Mouse (Mus musculus) midbrain, postnatal 0 days (tissue): ENCODE measurements around the gene Gm49486. TPM values are rescaled to one million over a fixed set of nuclear protein-coding genes. Genes with fewer than 3 reads are reported as not detected.

ENCODE experiments used
- ATAC-seq: fragments of 200-750 bp; cut with Nextera tagmentation; 2 replicates; pipeline ENCODE4 v1.8.0; 2017; ENCODE audit warnings: moderate number of reproducible peaks, mild to moderate bottlenecking, moderate TSS enrichment, moderate library complexity; ENCODE audit not compliant: low FRiP score
- DNase-seq: peaks from one replicate; pipeline ENCODE4 v3.0.0-alpha.2; 2015; ENCODE audit warnings: low spot score
- H3K27ac ChIP-seq: fragments of 300-500 bp; sonication (generic); 2 replicates; pipeline ENCODE4 v1.5.1; 2014; ENCODE audit warnings: low read depth, mild to moderate bottlenecking, low read length, mixed read lengths
- H3K27me3 ChIP-seq: fragments of 300-500 bp; sonication (generic); 2 replicates; pipeline ENCODE4 v1.6.1; 2014; ENCODE audit warnings: low read length, control low read depth, mixed read lengths; ENCODE audit not compliant: insufficient read depth
- H3K36me3 ChIP-seq: fragments of 300-500 bp; sonication (generic); 2 replicates; pipeline ENCODE4 v1.6.1; 2014; ENCODE audit warnings: low read length, control low read depth, mixed read lengths; ENCODE audit not compliant: insufficient read depth
- H3K4me1 ChIP-seq: fragments of 300-500 bp; sonication (generic); 2 replicates; pipeline ENCODE4 v1.6.1; 2014; ENCODE audit warnings: mild to moderate bottlenecking, control low read depth, antibody characterized with exemption, low read length, mixed read lengths; ENCODE audit not compliant: insufficient read depth
- H3K4me2 ChIP-seq: fragments of 300-500 bp; sonication (generic); 2 replicates; pipeline ENCODE4 v1.6.1; 2014; ENCODE audit warnings: low read depth, mild to moderate bottlenecking, low read length, mixed read lengths; ENCODE audit not compliant: poor library complexity, severe bottlenecking
- H3K4me3 ChIP-seq: fragments of 300-500 bp; sonication (generic); 2 replicates; pipeline ENCODE4 v1.5.1; 2014; ENCODE audit warnings: low read depth, mild to moderate bottlenecking, low read length, moderate library complexity
- H3K9ac ChIP-seq: fragments of 300-500 bp; sonication (generic); replicated peaks from 2 replicates; pipeline ENCODE4 v1.6.1; 2014; ENCODE audit warnings: mild to moderate bottlenecking, low read length, moderate library complexity, mixed read lengths; ENCODE audit not compliant: poor library complexity, severe bottlenecking
- H3K9me3 ChIP-seq: fragments of 300-500 bp; sonication (generic); 2 replicates; pipeline ENCODE4 v1.6.1; 2016; ENCODE audit warnings: low read length, control low read depth
- CTCF ChIP-seq: IDR thresholded peaks from 2 replicates; pipeline ENCODE4 v1.5.1; 2016; ENCODE audit warnings: antibody characterized with exemption, mild to moderate bottlenecking
- WGBS: fragments of 180-500 bp; shearing (Covaris S2); extraction: QIAGEN DNeasy Blood & Tissue Kit; methylation state at CpG from one replicate; pipeline ENCODE4 v1.1.7; 2014; 5-methylcytosine and 5-hydroxymethylcytosine counted together
- polyA plus RNA-seq: library from polyadenylated mRNA; unstranded; fragments of >200 nt; fragmentation: Nextera tagmentation; extraction: Ambion mirVana; gene quantifications from 2 replicates; pipeline ENCODE4 v1.2.1, GENCODE M21; 2015
- total RNA-seq: library from RNA; depleted of rRNA; stranded (reverse); fragments of >200 nt; gene quantifications from 2 replicates; pipeline ENCODE4 v1.2.3, GENCODE M21; 2014

Gene Gm49486
- total and polyA plus RNA-seq, 2 experiments from 2014 or later, result 1.8 to 2.0 TPM

- no peak overlapping the region for H3K4me2 ChIP-seq
- no peak overlapping the region for H3K9ac ChIP-seq
- H3K9me3 ChIP-seq, result no peaks in the 10 kb centered on the region
- no peak overlapping the region for H3K4me3 ChIP-seq
- no peaks in the 10 kb centered on the region for H3K36me3 ChIP-seq
- 34% methylated on average over 6 of the region's 6 CpGs for WGBS
- peak; percentile 51 for TF ChIP-seq CTCF
- ATAC-seq (no peak), DNase-seq (no peak)
- no peaks in the 10 kb centered on the region for H3K27me3 ChIP-seq
- H3K4me1 ChIP-seq, result no peaks in the 10 kb centered on the region
- no peak overlapping the region for H3K27ac ChIP-seq
These were observed 51.0 kb downstream of the Gm49486 start for GRCm38 (mm10) chr15:79280209-79280608.

DNA sequence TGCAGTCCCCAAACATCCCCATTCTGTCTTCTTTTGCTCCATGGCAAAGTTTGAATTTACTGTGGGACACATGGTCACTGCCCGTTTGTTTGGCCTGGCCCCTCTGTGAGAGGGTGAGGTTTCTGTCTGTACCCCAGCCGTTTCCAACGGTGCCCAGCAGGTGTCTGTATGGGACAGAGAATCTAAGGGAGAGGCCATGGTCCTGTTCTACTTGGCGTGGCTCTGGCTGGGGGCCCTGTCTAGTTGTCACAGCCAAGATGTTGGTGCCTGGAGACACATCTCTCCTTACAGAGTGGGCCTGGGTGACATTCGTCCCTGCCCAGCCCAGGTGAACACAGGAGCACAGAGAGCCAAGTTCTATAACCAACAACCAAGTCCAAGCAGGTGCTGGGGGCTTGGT lies 51.7 kb downstream of the Gm49486 start:
- Histone ChIP-seq H3K27me3 (no peaks in the 10 kb centered on the region), H3K9me3 (no peaks in the 10 kb centered on the region), H3K27ac (no peak overlapping the region), H3K4me2 (no peak overlapping the region), H3K36me3 (no peaks in the 10 kb centered on the region), H3K9ac (no peak overlapping the region), H3K4me3 (no peak overlapping the region), H3K4me1 (no peaks in the 10 kb centered on the region)
- 61% methylated on average over 5 of the region's 5 CpGs for WGBS
- ATAC-seq (no peak), DNase-seq (no peak)
- TF ChIP-seq CTCF, result no peak

DNA sequence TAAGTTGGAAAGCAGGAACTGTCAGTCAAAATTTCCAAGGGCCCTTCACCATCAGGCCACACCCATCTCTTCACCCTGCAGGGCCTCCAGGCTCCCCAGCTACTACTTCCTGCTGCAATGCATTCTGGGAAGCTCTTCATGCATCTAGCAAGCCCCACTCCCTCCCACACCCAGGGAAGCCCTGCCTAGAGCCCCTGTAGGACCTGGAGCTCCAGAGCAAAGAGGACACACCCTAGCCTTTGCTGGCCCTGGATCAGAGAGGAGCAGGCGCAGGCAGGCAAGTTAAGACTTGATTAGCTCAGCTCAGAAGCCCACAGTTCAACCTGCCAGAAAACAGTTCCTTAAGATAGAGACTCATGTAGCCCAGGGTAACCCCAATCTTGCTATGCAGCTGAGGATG lies 52.2 kb downstream of the Gm49486 start:
- 88% methylated on average over 1 of the region's 1 CpGs for WGBS
- DNase-seq, result no peak
- no peak for ATAC-seq
- Histone ChIP-seq H3K27me3 (no peaks in the 10 kb centered on the region), H3K4me2 (no peak overlapping the region), H3K27ac (no peak overlapping the region), H3K4me1 (no peaks in the 10 kb centered on the region), H3K36me3 (peaks cover 4% of the 10 kb centered on the region; the same call in 1 of the 2 replicates), H3K4me3 (no peak overlapping the region), H3K9ac (no peak overlapping the region), H3K9me3 (no peaks in the 10 kb centered on the region)
- no peak for TF ChIP-seq CTCF

- H3K36me3 ChIP-seq, result peaks cover 9% of the 10 kb centered on the region; the same call in 1 of the 2 replicates
- H3K4me3 ChIP-seq, result no peak overlapping the region
- H3K9ac ChIP-seq, result no peak overlapping the region
- no peak overlapping the region for H3K4me2 ChIP-seq
- ATAC-seq (no peak), DNase-seq (no peak)
- no peaks in the 10 kb centered on the region for H3K4me1 ChIP-seq
- H3K27ac ChIP-seq, result no peak overlapping the region
- no peaks in the 10 kb centered on the region for H3K9me3 ChIP-seq
- H3K27me3 ChIP-seq, result no peaks in the 10 kb centered on the region
- WGBS, result 87% methylated on average over 5 of the region's 5 CpGs
- TF ChIP-seq CTCF, result no peak
These were observed 53.2 kb downstream of the Gm49486 start for GRCm38 (mm10) chr15:79282434-79282833.

GRCm38 (mm10) chr15:79283371-79283770 lies 54.2 kb downstream of the Gm49486 start:
- DNase-seq (no peak), ATAC-seq (no peak)
- H3K4me1 ChIP-seq, result no peaks in the 10 kb centered on the region
- no peak overlapping the region for H3K4me3 ChIP-seq
- H3K9me3 ChIP-seq, result no peaks in the 10 kb centered on the region
- 86% methylated on average over 4 of the region's 4 CpGs for WGBS
- H3K4me2 ChIP-seq, result no peak overlapping the region
- no peak overlapping the region for H3K9ac ChIP-seq
- H3K36me3 ChIP-seq, result peaks cover 9% of the 10 kb centered on the region; the same call in 1 of the 2 replicates
- no peaks in the 10 kb centered on the region for H3K27me3 ChIP-seq
- TF ChIP-seq CTCF, result no peak
- H3K27ac ChIP-seq, result no peak overlapping the region

- DNase-seq (no peak), ATAC-seq (no peak)
- H3K4me3 ChIP-seq, result no peak within 1 kb of the TSS
- 72% methylated on average over 9 of the region's 10 CpGs for WGBS
- no peak within 1 kb of the TSS for H3K9ac ChIP-seq
- H3K27ac ChIP-seq, result no peak within 1 kb of the TSS
- no peak within 1 kb of the TSS for H3K4me2 ChIP-seq
- no peaks in the 10 kb centered on the region for H3K4me1 ChIP-seq
- TF ChIP-seq CTCF, result no peak
- H3K9me3 ChIP-seq, result no peaks in the 10 kb centered on the region
- peaks cover 9% of the 10 kb centered on the region; the same call in 1 of the 2 replicates for H3K36me3 ChIP-seq
- no peaks in the 10 kb centered on the region for H3K27me3 ChIP-seq
These were observed 56.2 kb downstream of the Gm49486 start, which contains the start of gene Baiap2l2 for GRCm38 (mm10) chr15:79285399-79285798. Gene Baiap2l2 (minus strand): TSS chr15:79285537.
